Mouse (Mus musculus) CH12.LX (cell line): ENCODE results near the gene Tnnc2. TPM values are rescaled to one million over a fixed set of nuclear protein-coding genes. Genes with fewer than 3 reads are reported as not detected.

Experiments used
- DNase-seq: peaks from one replicate; pipeline ENCODE4 v3.0.0-alpha.2; 2013; ENCODE audit errors: extremely low read depth
- H3K27ac ChIP-seq: 2 replicates; pipeline ENCODE4 v1.5.1; 2012; ENCODE audit warnings: low read depth, mild to moderate bottlenecking, control low read depth, moderate library complexity; ENCODE audit not compliant: insufficient read depth
- H3K27me3 ChIP-seq: replicated peaks from 2 replicates; pipeline ENCODE3; 2012; ENCODE audit warnings: inconsistent platforms
- H3K36me3 ChIP-seq, 2 experiments: replicated peaks in 1 of 2; 2 replicates each; pipeline versions ENCODE3 to v1.6.1; 2012; ENCODE audit warnings: inconsistent platforms in 1 of 2, low read length in 1 of 2, mild to moderate bottlenecking in 1 of 2, mixed read lengths in 1 of 2, moderate library complexity in 1 of 2; ENCODE audit not compliant: control insufficient read depth in 1 of 2, insufficient read depth in 1 of 2
- H3K4me1 ChIP-seq, 2 experiments: 2 replicates each; pipeline ENCODE4 v1.6.1; 2012; ENCODE audit warnings: inconsistent platforms in 1 of 2, moderate library complexity in 1 of 2; ENCODE audit not compliant: insufficient read depth in 2 of 2, control insufficient read depth in 1 of 2
- H3K4me2 ChIP-seq: 2 replicates; pipeline ENCODE4 v1.6.1; 2012; ENCODE audit warnings: low read depth, mild to moderate bottlenecking, control low read depth; ENCODE audit not compliant: poor library complexity, insufficient read depth, severe bottlenecking
- H3K4me3 ChIP-seq, 3 experiments: fragments of 150-350 bp in 1 of 3; sonication (generic) in 1 of 3; replicated peaks in 1 of 3; 2 replicates each; pipeline versions ENCODE3 to v1.5.1; 2011 to 2012; ENCODE audit warnings: low read depth in 2 of 3, low read length in 2 of 3, mild to moderate bottlenecking in 2 of 3, moderate library complexity in 2 of 3, control low read depth in 1 of 3, improper control_type of control experiment in 1 of 3, inconsistent platforms in 1 of 3, mixed read lengths in 1 of 3; ENCODE audit not compliant: poor library complexity in 1 of 3
- H3K79me2 ChIP-seq: replicated peaks from 2 replicates; pipeline ENCODE4 v1.6.1; 2012; ENCODE audit warnings: mild to moderate bottlenecking, moderate library complexity; ENCODE audit not compliant: control insufficient read depth, poor library complexity, insufficient read depth, severe bottlenecking; ENCODE audit errors: extremely low read depth
- H3K9ac ChIP-seq: 2 replicates; pipeline ENCODE4 v1.6.1; 2012; ENCODE audit warnings: low read depth, mild to moderate bottlenecking, control low read depth, moderate library complexity; ENCODE audit not compliant: insufficient read depth
- H3K9me3 ChIP-seq: replicated peaks from 2 replicates; pipeline ENCODE3; 2012; ENCODE audit warnings: low read length, inconsistent platforms, mixed read lengths
- BHLHE40 ChIP-seq: IDR thresholded peaks from 2 replicates; pipeline ENCODE4 v1.6.1; 2011; ENCODE audit warnings: mild to moderate bottlenecking, low read depth, low read length, improper control_type of control experiment
- E2F4 ChIP-seq: IDR thresholded peaks from 2 replicates; pipeline ENCODE4 v1.6.1; 2011; ENCODE audit warnings: low read depth, low read length, improper control_type of control experiment; ENCODE audit not compliant: insufficient replicate concordance
- EP300 ChIP-seq: IDR thresholded peaks from 2 replicates; pipeline ENCODE4 v1.6.1; 2011; ENCODE audit warnings: low read length, improper control_type of control experiment
- HCFC1 ChIP-seq: IDR thresholded peaks from 2 replicates; pipeline ENCODE4 v1.6.1; 2012; ENCODE audit warnings: low read depth, mild to moderate bottlenecking, inconsistent platforms, low read length, improper control_type of control experiment
- JUND ChIP-seq: conservative IDR thresholded peaks from 2 replicates; pipeline ENCODE4 v1.6.1; 2011; ENCODE audit warnings: low read depth, low read length, improper control_type of control experiment
- KAT2A ChIP-seq: IDR thresholded peaks from 2 replicates; pipeline ENCODE4 v1.6.1; 2012; ENCODE audit warnings: low read length, improper control_type of control experiment, inconsistent platforms; ENCODE audit not compliant: insufficient replicate concordance
- MAFK ChIP-seq: IDR thresholded peaks from 2 replicates; pipeline ENCODE4 v1.6.1; 2011; ENCODE audit warnings: low read length, improper control_type of control experiment; ENCODE audit not compliant: insufficient replicate concordance
- MAX ChIP-seq: IDR thresholded peaks from 2 replicates; pipeline ENCODE4 v1.6.1; 2011; ENCODE audit warnings: low read length, improper control_type of control experiment
- MXI1 ChIP-seq: IDR thresholded peaks from 2 replicates; pipeline ENCODE4 v1.6.1; 2011; ENCODE audit warnings: mild to moderate bottlenecking, low read depth, low read length, improper control_type of control experiment
- NELFE ChIP-seq: IDR thresholded peaks from 2 replicates; pipeline ENCODE4 v1.6.1; 2011; ENCODE audit warnings: low read depth, low read length, improper control_type of control experiment
- NRF1 ChIP-seq: IDR thresholded peaks from 2 replicates; pipeline ENCODE4 v1.6.1; 2014; ENCODE audit warnings: low read depth, mild to moderate bottlenecking, inconsistent platforms, low read length, improper control_type of control experiment, moderate library complexity
- SIN3A ChIP-seq: IDR thresholded peaks from 2 replicates; pipeline ENCODE4 v1.6.1; 2012; ENCODE audit warnings: low read length, improper control_type of control experiment, inconsistent platforms
- UBTF ChIP-seq: IDR thresholded peaks from 2 replicates; pipeline ENCODE4 v1.6.1; 2012; ENCODE audit warnings: low read depth, mild to moderate bottlenecking, inconsistent platforms, low read length, improper control_type of control experiment, moderate library complexity
- USF1 ChIP-seq: IDR thresholded peaks from 2 replicates; pipeline ENCODE4 v1.6.1; 2014; ENCODE audit warnings: low read depth, mild to moderate bottlenecking, inconsistent platforms, low read length, improper control_type of control experiment
- ZKSCAN1 ChIP-seq: IDR thresholded peaks from 2 replicates; pipeline ENCODE4 v1.6.1; 2012; ENCODE audit warnings: low read depth, inconsistent platforms, low read length, improper control_type of control experiment, borderline replicate concordance
- ZNF384 ChIP-seq: IDR thresholded peaks from 2 replicates; pipeline ENCODE4 v1.6.1; 2012; ENCODE audit warnings: low read depth, low read length, improper control_type of control experiment, inconsistent platforms
- dilution Hi-C: fragments of 300-500 bp; cut with MboI; formaldehyde crosslinking; loops from 2 replicates; pipeline ENCODE4 v1.14.3; 2020; ENCODE audit warnings: low sequenced_read_pairs; ENCODE audit not compliant: extremely low pct_unique_long_range_greater_than_20kb, extremely low pct_ligation_motif_present
- in situ Hi-C: fragments of 300-500 bp; cut with MboI; formaldehyde crosslinking; loops from 3 replicates; pipeline ENCODE4 v1.14.3; 2019; ENCODE audit warnings: low sequenced_read_pairs, low pct_ligation_motif_present, low pct_unique_long_range_greater_than_20kb, mixed read lengths
- polyA plus RNA-seq: library from polyadenylated mRNA; unstranded; fragments of >175 nt; gene quantifications from 2 replicates; pipeline ENCODE4 v1.2.1, GENCODE M21; 2012; ENCODE audit warnings: low read depth; ENCODE audit not compliant: insufficient read length
- total RNA-seq, 2 experiments: library from RNA; depleted of rRNA; stranded (reverse); fragments of 300-350 nt in 1 of 2; fragments of >200 nt in 1 of 2; gene quantifications; 2 replicates each; pipeline ENCODE4 v1.2.3; 2012 to 2014

The Tnnc2 gene
- total and polyA plus RNA-seq, 3 experiments, result not detected

DNA sequence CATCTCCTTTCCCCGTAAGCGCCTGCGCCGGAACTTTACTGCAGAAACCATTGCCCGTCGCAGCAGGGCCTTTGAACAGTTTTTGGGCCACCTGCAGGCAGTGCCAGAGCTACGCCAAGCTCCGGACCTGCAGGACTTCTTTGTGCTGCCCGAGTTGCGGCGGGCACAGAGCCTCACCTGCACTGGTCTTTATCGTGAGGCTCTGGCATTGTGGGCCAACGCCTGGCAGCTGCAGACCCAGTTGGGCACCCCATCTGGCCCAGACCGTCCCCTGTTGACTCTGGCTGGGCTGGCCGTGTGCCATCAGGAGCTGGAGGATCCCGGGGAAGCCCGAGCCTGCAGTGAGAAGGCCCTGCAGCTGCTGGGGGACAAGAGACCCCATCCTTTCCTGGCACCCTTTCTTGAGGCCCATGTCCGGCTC is 12.1 kb upstream of the Tnnc2 start:
- H3K4me1 ChIP-seq, result peaks cover 0 to 7% of the 10 kb centered on the region in 2 experiments; a peak in 3 of 4 replicates
- in situ Hi-C loops (no loop called here), dilution Hi-C loops (no loop called here)
- no peak overlapping the region for H3K9ac ChIP-seq
- DNase-seq, result no peak
- H3K9me3 ChIP-seq, result no peaks in the 10 kb centered on the region
- no peaks in the 10 kb centered on the region for H3K27me3 ChIP-seq
- no peak overlapping the region for H3K4me3 ChIP-seq
- no peak for TF ChIP-seq ZKSCAN1
- TF ChIP-seq NRF1, result no peak
- no peak for TF ChIP-seq KAT2A
- TF ChIP-seq SIN3A, result no peak
- no peak overlapping the region for H3K27ac ChIP-seq
- H3K36me3 ChIP-seq, result peaks cover 44 to 78% of the 10 kb centered on the region in 2 experiments
- H3K4me2 ChIP-seq, result no peak overlapping the region
- H3K79me2 ChIP-seq, result no peaks in the 10 kb centered on the region

- H3K4me1 ChIP-seq, result peaks cover 7 to 17% of the 10 kb centered on the region in 2 experiments
- dilution Hi-C loops, result no loop called here
- H3K36me3 ChIP-seq, result peaks cover 30 to 64% of the 10 kb centered on the region in 2 experiments
- no peak for DNase-seq
- H3K9ac ChIP-seq, result no peak overlapping the region
- in situ Hi-C loops, result no loop called here
- no peak overlapping the region for H3K27ac ChIP-seq
- H3K9me3 ChIP-seq, result no peaks in the 10 kb centered on the region
- H3K4me2 ChIP-seq, result no peak overlapping the region
- no peak overlapping the region for H3K4me3 ChIP-seq
- H3K27me3 ChIP-seq, result no peaks in the 10 kb centered on the region
- no peaks in the 10 kb centered on the region for H3K79me2 ChIP-seq
- TF ChIP-seq JUND (no peak), MXI1 (no peak), HCFC1 (no peak), KAT2A (no peak), EP300 (no peak), NELFE (no peak), BHLHE40 (no peak), ZNF384 (no peak), MAX (no peak), E2F4 (no peak), MAFK (no peak), USF1 (no peak), UBTF (no peak)
Measured at GRCm38 (mm10) chr2:164790451-164790850, 10.7 kb upstream of the Tnnc2 start.
